Mouse (Mus musculus) urinary bladder, postnatal 25 days (tissue): ENCODE data around the gene Atp2a1.
"Not testable (repeated sequence)": the region's sequence is repeated elsewhere in the genome, so short reads cannot be mapped to it uniquely, and the experiment has no call there.

Source experiments
- DNase-seq: peaks from one replicate; pipeline ENCODE4 v3.0.0; 2022; ENCODE audit warnings: low spot score

Atp2a1 gene

DNA sequence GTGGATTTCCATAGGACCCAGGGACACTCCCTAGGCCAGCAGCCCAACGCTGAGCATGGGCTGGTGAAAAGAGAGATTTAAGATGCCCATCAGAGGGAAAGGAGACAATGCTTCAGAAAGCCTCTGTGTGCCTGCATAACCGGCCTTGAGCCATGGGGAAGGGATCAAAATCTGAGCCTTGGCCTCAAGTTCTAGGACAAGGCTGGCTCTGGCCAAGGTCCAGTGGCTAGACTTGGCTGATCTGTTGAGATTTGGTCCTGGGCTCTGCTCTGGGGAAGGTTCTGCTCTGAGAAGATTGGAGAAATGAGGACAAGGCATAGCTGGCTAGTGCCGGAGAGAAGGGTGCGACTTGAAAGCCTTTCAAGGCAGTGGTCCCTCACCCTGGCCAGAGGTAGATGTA lies 51.8 kb downstream of the Atp2a1 start:
- DNase-seq: no peak

DNA sequence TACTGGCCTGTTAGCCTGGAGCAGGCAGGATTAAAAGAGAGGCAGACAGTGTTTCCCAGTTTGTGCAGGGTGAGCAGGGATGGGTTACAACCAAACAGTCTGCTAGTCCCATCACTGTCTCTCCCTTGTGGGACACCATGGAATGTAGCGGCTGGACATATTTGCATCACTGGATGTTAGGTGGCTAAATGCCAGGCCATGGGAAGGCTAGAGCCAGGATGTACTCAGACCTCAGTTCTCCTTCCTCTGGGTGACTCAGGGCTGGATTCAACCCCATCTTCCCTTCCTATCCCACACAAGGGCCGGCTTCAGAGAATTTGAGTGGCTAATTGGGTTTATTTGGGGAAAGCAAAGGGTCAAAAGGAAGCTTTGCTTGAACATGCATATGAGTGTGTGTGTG lies 54.2 kb downstream of the Atp2a1 start:
- DNase-seq: no peak

DNA sequence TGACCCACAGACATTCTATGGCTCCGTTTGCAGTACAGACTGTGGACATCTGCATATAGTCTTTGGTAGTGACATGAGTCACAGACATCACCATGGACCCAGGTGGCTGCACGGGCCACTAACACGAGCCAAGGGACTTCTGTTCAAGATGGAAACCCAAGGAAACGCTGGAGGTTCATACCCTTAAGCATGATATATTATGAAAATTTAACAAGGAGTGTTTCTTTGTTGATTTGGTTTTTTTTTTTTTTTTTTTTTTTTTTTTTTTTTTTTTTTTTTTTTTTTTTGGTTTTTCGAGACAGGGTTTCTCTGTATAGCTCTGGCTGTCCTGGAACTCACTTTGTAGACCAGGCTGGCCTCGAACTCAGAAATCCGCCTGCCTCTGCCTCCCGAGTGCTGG lies 60.4 kb downstream of the Atp2a1 start:
- not testable (repeated sequence) for DNase-seq

DNA sequence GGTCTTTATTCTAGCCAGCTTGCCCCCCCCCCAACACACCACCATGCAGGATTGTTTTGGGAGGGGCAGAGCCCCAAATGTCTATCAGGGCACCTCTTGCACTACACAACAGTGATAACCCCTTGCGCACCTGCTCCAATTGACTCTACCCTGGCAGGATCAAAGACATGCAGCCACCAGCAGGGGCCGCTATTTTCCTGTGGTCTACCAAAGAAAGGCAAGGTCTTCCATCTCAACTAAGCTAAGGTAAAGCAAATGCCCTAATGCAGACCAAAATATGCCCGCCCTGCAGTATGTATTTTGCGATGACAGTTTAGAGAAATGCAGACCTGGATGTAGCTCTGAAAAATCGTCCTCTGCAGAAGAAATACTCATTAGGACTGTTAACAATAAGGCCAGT lies 63.4 kb downstream of the Atp2a1 start:
- DNase-seq: peak; percentile 84

DNA sequence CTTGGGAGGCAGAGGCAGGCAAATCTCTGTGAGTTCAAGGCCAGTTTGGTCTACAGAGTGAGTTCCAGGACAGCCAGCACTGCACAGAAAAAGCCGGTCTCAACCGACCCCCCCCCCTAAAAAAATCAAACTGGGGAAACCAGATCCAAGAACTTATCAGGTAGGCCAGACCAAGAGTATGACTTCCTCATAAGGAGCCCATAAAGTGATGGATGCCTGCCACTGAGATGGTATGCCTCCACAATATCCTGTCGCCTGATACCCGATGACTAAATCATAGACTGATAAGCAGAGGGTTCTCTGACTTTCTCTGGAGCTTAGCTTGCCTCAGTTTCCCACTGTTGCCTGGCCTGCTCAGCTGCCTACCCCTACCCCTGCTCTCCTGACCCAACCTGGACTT lies 65.1 kb downstream of the Atp2a1 start:
- DNase-seq: no peak

DNA sequence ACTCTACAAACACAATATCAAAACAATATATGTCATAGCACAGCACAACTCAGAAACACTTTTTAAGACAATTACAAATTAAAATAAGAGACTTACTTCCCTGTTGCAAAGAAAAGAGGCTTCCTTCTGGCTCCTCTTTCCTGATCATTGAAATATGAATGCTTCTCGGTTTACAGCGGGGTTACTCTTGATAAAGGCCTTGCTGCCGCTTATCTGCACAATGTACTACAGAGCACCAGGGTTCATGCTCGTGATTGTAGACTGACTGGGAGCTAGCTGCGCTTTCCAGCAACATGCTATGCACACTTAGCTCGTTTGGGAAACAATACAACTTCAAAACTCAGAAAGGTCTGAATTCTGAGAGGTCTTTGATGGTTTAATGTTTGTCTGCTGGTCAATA lies 65.7 kb downstream of the Atp2a1 start:
- no peak for DNase-seq

DNA sequence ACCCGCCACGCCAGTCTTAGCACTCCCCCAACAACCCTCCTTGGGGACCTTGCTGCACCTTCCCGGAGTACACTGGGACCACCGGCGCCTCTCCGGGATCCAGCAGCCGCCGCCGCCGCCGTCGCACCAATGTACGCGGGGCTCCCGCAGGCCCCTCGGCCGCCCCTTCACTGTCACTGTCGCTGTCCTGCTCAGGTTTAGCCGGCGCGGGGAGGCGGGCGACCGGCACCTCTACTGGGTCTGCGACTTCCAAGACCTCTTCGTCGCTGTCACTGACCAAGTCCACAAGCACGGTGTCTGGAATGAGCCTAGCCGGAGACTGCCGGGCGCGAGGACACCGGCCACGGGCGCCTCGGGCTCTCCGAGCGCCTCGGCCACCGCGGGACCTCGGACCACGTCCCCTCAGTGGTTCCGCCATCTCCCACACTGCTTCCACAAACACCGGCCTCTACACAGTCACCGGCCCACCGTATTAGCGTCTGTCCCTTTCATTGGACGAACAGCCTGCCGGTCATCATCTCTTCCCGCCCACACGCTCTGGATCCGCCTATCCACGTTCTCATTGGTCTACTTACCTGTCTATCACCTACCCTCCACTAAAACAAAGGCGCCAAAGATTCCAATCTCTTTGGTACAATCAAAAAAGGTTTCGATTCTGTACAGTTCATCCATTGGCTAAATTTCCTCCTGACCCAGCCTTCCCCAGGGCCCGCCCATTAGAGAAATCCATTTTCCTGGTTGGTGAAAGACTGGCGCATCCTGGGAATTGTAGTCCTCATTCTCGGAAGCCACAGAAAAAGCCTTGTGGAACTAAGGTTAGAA lies 66.4 kb downstream of the Atp2a1 start, which contains the start of gene Nfatc2ip:
TSS of gene Nfatc2ip (minus strand) at position 440 of the 822 bp plus-strand sequence.
- peak; percentile 90 for DNase-seq
